Mouse (Mus musculus) hindbrain, embryonic 11.5 days (tissue): ENCODE measurements around the gene Cul9. TPM values are rescaled to one million over a fixed set of nuclear protein-coding genes. Genes with fewer than 3 reads are reported as not detected.

Source experiments
- ATAC-seq: fragments of 200-750 bp; cut with Nextera tagmentation; 2 replicates; pipeline ENCODE4 v1.8.0; 2017; ENCODE audit warnings: mild to moderate bottlenecking, moderate TSS enrichment, moderate library complexity; ENCODE audit not compliant: low FRiP score
- DNase-seq: peaks from one replicate; pipeline ENCODE4 v3.0.0-alpha.2; 2015; ENCODE audit warnings: low spot score
- H3K27ac ChIP-seq: fragments of 300-500 bp; sonication (generic); 2 replicates; pipeline ENCODE4 v1.5.1; 2014; ENCODE audit warnings: mild to moderate bottlenecking, low read depth, low read length
- H3K27me3 ChIP-seq: fragments of 300-500 bp; sonication (generic); 2 replicates; pipeline ENCODE4 v1.6.1; 2014; ENCODE audit warnings: mild to moderate bottlenecking, low read length, moderate library complexity, mixed read lengths; ENCODE audit not compliant: control insufficient read depth, insufficient read depth
- H3K36me3 ChIP-seq: fragments of 300-500 bp; sonication (generic); 2 replicates; pipeline ENCODE4 v1.6.1; 2014; ENCODE audit warnings: mild to moderate bottlenecking, low read length, moderate library complexity, mixed read lengths; ENCODE audit not compliant: control insufficient read depth, insufficient read depth
- H3K4me1 ChIP-seq: fragments of 300-500 bp; sonication (generic); replicated peaks from 2 replicates; pipeline ENCODE4 v1.6.1; 2014; ENCODE audit warnings: low read length, mixed read lengths; ENCODE audit not compliant: control insufficient read depth, insufficient read depth
- H3K4me2 ChIP-seq: fragments of 300-500 bp; sonication (generic); replicated peaks from 2 replicates; pipeline ENCODE4 v1.6.1; 2014; ENCODE audit warnings: mild to moderate bottlenecking, low read depth, low read length
- H3K4me3 ChIP-seq: fragments of 300-500 bp; sonication (generic); 2 replicates; pipeline ENCODE4 v1.5.1; 2014; ENCODE audit warnings: low read depth, low read length
- H3K9ac ChIP-seq: fragments of 300-500 bp; sonication (generic); 2 replicates; pipeline ENCODE4 v1.6.1; 2014; ENCODE audit warnings: low read depth, low read length
- H3K9me3 ChIP-seq: fragments of 300-500 bp; sonication (generic); 2 replicates; pipeline ENCODE4 v1.6.1; 2016; ENCODE audit warnings: low read length; ENCODE audit not compliant: control insufficient read depth
- WGBS: fragments of 180-500 bp; shearing (Covaris S2); extraction: QIAGEN DNeasy Blood & Tissue Kit; methylation state at CpG from one replicate; pipeline ENCODE4 v1.1.7; 2014; 5-methylcytosine and 5-hydroxymethylcytosine counted together
- polyA plus RNA-seq: library from polyadenylated mRNA; unstranded; fragments of >200 nt; fragmentation: Nextera tagmentation; extraction: Ambion mirVana; gene quantifications from 2 replicates; pipeline ENCODE4 v1.2.1, GENCODE M21; 2014

The Cul9 gene
- polyA plus RNA-seq, 1 experiment from 2014 or later: 4.8 TPM

GRCm38 (mm10) chr17:46525579-46526307 lies 20.4 kb downstream of the Cul9 start:
- no peak overlapping the region for H3K4me2 ChIP-seq
- no peaks in the 10 kb centered on the region for H3K27me3 ChIP-seq
- H3K9ac ChIP-seq: no peak overlapping the region
- 37% methylated on average over 12 of the region's 12 CpGs for WGBS
- no peak overlapping the region for H3K4me3 ChIP-seq
- no peaks in the 10 kb centered on the region for H3K9me3 ChIP-seq
- H3K36me3 ChIP-seq: no peaks in the 10 kb centered on the region
- H3K4me1 ChIP-seq: no peaks in the 10 kb centered on the region
- DNase-seq: peak; percentile 88
- no peak overlapping the region for H3K27ac ChIP-seq
- ATAC-seq: no peak

GRCm38 (mm10) chr17:46525065-46525464 lies 21.1 kb downstream of the Cul9 start:
- ATAC-seq (no peak), DNase-seq (no peak)
- no peak overlapping the region for H3K4me2 ChIP-seq
- H3K27ac ChIP-seq: no peak overlapping the region
- 86% methylated on average over 10 of the region's 10 CpGs for WGBS
- H3K4me3 ChIP-seq: no peak overlapping the region
- no peak overlapping the region for H3K9ac ChIP-seq
- H3K27me3 ChIP-seq: no peaks in the 10 kb centered on the region; the same call in 1 of the 2 replicates
- H3K36me3 ChIP-seq: no peaks in the 10 kb centered on the region
- H3K4me1 ChIP-seq: no peaks in the 10 kb centered on the region
- no peaks in the 10 kb centered on the region for H3K9me3 ChIP-seq

- no peak overlapping the region for H3K4me3 ChIP-seq
- H3K27me3 ChIP-seq: peaks cover 4% of the 10 kb centered on the region; the same call in 1 of the 2 replicates
- no peak overlapping the region for H3K4me2 ChIP-seq
- DNase-seq (peak; percentile 31), ATAC-seq (no peak)
- 30% methylated on average over 24 of the region's 24 CpGs for WGBS
- no peaks in the 10 kb centered on the region for H3K9me3 ChIP-seq
- no peaks in the 10 kb centered on the region for H3K36me3 ChIP-seq
- H3K27ac ChIP-seq: no peak overlapping the region
- H3K9ac ChIP-seq: no peak overlapping the region; the same call in 1 of the 2 replicates
- H3K4me1 ChIP-seq: no peaks in the 10 kb centered on the region
These were observed 24.1 kb downstream of the Cul9 start for GRCm38 (mm10) chr17:46521963-46522668.

GRCm38 (mm10) chr17:46521174-46521573 lies 25.0 kb downstream of the Cul9 start:
- 80% methylated on average over 9 of the region's 9 CpGs for whole genome bisulfite sequencing
- Histone ChIP-seq H3K4me1 (no peaks in the 10 kb centered on the region), H3K9me3 (no peaks in the 10 kb centered on the region), H3K4me3 (no peak overlapping the region), H3K36me3 (no peaks in the 10 kb centered on the region), H3K27ac (no peak overlapping the region), H3K9ac (no peak overlapping the region), H3K4me2 (no peak overlapping the region), H3K27me3 (peaks cover 4% of the 10 kb centered on the region; the same call in 1 of the 2 replicates)
- ATAC-seq (no peak), DNase-seq (no peak)

GRCm38 (mm10) chr17:46520385-46520979 lies 25.7 kb downstream of the Cul9 start:
- H3K9ac ChIP-seq: no peak overlapping the region
- no peak for ATAC-seq
- H3K4me2 ChIP-seq: no peak overlapping the region; the same call in 1 of the 2 replicates

GRCm38 (mm10) chr17:46519971-46520370 lies 26.2 kb downstream of the Cul9 start:
- Histone ChIP-seq H3K9ac (no peak overlapping the region), H3K4me3 (no peak overlapping the region), H3K27ac (no peak overlapping the region), H3K9me3 (no peaks in the 10 kb centered on the region), H3K4me2 (no peak overlapping the region; the same call in 1 of the 2 replicates), H3K27me3 (peaks cover 4% of the 10 kb centered on the region; the same call in 1 of the 2 replicates), H3K4me1 (no peaks in the 10 kb centered on the region), H3K36me3 (no peaks in the 10 kb centered on the region)
- 59% methylated on average over 10 of the region's 10 CpGs for WGBS
- DNase-seq (no peak), ATAC-seq (no peak)

More at GRCm38 (mm10) chr17:46520385-46520979, 25.7 kb downstream of the Cul9 start:
- DNase-seq: peak; percentile 26
- Histone ChIP-seq H3K27ac (no peak overlapping the region), H3K4me1 (no peaks in the 10 kb centered on the region), H3K36me3 (no peaks in the 10 kb centered on the region), H3K27me3 (peaks cover 4% of the 10 kb centered on the region; the same call in 1 of the 2 replicates), H3K4me3 (no peak overlapping the region), H3K9me3 (no peaks in the 10 kb centered on the region)
- 46% methylated on average over 25 of the region's 25 CpGs for WGBS

- H3K27ac ChIP-seq: no peak overlapping the region
- H3K4me1 ChIP-seq: no peaks in the 10 kb centered on the region
- DNase-seq (no peak), ATAC-seq (no peak)
- H3K27me3 ChIP-seq: no peaks in the 10 kb centered on the region
- no peak overlapping the region for H3K4me2 ChIP-seq
- no peak overlapping the region for H3K4me3 ChIP-seq
- H3K36me3 ChIP-seq: no peaks in the 10 kb centered on the region
- no peaks in the 10 kb centered on the region for H3K9me3 ChIP-seq
- WGBS: 63% methylated on average over 2 of the region's 2 CpGs
- no peak overlapping the region for H3K9ac ChIP-seq
These were observed 32.9 kb downstream of the Cul9 start for GRCm38 (mm10) chr17:46513329-46513728.

GRCm38 (mm10) chr17:46511059-46511710 lies 35.0 kb downstream of the Cul9 start:
- Histone ChIP-seq H3K36me3 (no peaks in the 10 kb centered on the region), H3K4me3 (no peak overlapping the region), H3K27ac (no peak overlapping the region), H3K9me3 (no peaks in the 10 kb centered on the region), H3K9ac (no peak overlapping the region), H3K4me1 (no peaks in the 10 kb centered on the region), H3K4me2 (no peak overlapping the region), H3K27me3 (no peaks in the 10 kb centered on the region)
- WGBS: 45% methylated on average over 11 of the region's 11 CpGs
- ATAC-seq (peak; percentile 53), DNase-seq (peak; percentile 54)
